Mouse (Mus musculus): Measurements from ENCODE around the gene Rexo5.

- TF ChIP-seq POLR2A (IDR thresholded peaks at IDR 0.05; ENCODE audit: insufficient read length, low read depth) (no peak), POLR2AphosphoS2 (IDR thresholded peaks at IDR 0.05; ENCODE audit: insufficient read length, low read depth) (no peak), USF1 (IDR thresholded peaks at IDR 0.05; ENCODE audit: low read depth) (no peak), MAX (IDR thresholded peaks at IDR 0.05; ENCODE audit: low read depth) (no peak), CEBPB (IDR thresholded peaks at IDR 0.05; ENCODE audit: insufficient read depth, poor library complexity, severe bottlenecking) (no peak)
These were observed 58.7 kb downstream of the Rexo5 start for GRCm38 (mm10) chr7:119852494-119852893.

All from myocyte (in vitro differentiated cells).